Mouse (Mus musculus) embryo, embryonic 11 days (tissue): Measurements from ENCODE around the gene Mov10l1.
A peak's percentile ranks its signal among the peaks of the same experiment; 100 is the strongest.

ENCODE experiments used
- DNase-seq: peaks from one replicate; pipeline ENCODE4 v3.0.0-alpha.2; 2015

Mov10l1 gene

GRCm38 (mm10) chr15:89020085-89020484 lies 37.4 kb downstream of the Mov10l1 start:
- no peak for DNase-seq

- DNase-seq, result no peak
Observed at GRCm38 (mm10) chr15:89020492-89020891, 37.8 kb downstream of the Mov10l1 start.

DNA sequence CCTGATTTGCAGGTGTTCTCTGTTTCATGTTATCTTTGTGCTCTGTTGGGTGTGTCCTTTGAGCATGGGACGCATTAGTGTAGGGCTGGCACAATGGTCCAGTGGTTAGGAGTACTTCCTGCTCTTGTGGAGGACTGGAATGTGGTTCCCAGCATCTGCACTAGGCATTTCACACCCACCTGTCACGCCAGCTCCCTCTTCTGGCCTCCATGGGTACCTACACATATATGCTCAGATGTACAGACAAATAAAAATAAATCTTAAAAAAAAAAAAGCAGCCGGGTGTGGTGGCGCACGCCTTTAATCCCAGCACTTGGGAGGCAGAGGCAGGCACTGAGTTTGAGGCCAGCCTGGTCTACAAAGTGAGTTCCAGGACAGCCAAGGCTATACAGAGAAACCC lies 61.7 kb downstream of the Mov10l1 start:
- no peak for DNase-seq

DNA sequence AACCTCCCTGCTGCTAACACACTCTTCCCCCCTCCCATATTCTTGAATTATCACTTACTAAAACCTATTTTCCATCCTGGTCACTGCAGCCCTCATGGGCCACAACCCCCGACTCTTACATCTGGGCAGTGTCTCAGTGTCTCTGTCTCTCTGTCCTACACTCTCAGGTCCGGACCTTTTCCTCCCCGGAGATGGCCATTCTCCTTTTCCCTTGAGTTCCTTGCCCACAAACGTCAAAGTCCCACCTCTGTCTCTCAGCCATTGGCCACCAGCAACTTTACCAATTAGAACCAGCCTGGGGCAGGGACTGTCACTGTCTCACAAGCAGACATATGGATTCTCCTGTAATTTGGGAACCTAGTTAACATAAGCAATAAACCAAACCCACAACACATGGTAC lies 63.6 kb downstream of the Mov10l1 start:
- DNase-seq, result no peak

DNA sequence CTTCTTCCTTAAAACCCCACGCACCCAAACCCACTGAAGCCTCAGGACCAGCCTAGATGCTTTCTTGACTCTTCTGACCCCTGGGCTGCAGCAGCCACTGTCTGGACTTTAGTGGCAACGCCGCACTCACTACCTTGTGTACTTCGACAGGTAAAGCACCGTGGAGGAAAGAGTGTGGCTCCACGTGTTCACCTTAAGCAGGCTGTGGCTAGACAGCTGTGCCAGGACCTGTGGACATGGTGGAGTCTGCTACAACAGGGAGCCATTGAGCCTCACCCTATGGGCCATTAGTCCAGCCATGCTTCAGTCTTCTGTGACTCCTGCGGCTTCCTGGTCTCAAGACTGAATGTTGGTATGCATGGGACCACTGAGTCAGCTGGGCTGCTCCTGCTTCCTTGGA lies 72.0 kb downstream of the Mov10l1 start:
- no peak for DNase-seq

DNA sequence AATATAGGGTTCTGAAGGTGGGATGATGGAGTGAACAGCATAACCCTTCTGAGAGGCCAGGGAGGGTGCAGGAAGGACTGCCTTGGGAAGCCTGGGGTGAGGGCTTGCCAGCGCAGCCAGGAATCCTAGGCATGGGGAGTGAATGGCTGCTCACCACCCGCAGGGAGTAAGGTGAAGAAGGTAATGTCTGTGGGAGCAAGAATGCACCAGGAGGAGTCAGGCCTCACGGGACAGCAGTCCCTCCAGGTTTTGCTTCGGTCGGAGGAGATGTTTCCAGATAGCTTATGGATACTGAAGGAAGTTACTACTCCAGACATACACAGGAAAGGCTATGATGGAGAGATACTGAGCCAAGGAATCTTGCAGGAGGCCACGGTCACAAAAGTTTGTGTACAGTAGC lies 76.0 kb downstream of the Mov10l1 start:
- no peak for DNase-seq

DNA sequence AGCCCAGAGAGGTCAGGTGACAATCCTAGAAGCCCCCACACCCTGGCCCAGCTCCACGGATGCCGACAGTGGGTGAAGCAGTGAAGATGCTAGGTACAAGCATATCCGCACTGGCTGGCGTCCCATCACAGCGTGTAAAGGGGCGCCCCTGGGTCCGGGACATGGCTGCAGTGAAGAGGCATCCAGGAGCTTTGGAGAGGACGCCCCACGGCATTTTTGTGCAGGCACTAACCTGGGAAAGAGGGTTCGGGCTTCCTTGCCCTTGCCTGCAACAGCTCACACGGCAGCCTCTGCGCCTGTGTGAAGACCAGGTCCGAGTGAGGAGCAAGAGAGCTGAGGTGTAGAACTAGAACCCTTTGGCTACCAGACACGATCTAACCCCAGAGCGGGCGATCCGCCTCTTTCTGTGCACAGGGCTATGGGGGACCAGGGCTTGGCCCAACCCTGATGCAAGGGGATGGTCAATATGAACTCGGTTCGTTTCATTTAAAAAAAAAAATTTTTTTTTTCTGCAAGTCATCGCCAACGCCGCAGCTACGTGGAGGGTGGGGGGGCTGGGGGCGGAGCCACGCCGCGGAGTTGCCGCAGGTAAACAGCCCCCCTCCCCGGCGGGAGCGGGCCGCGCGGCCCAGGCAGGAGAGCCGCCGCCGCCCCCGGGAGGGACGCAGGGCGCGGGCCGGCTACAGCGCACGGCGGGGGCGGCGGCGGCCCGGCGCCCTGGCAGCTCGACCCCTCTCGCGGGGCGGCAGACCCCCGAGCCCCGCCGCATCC lies 76.6 kb downstream of the Mov10l1 start, which contains the start of gene Panx2:
Gene Panx2 (plus strand): TSS at position 574 of the 771 bp plus-strand sequence.
- DNase-seq, result peak; percentile 54

DNA sequence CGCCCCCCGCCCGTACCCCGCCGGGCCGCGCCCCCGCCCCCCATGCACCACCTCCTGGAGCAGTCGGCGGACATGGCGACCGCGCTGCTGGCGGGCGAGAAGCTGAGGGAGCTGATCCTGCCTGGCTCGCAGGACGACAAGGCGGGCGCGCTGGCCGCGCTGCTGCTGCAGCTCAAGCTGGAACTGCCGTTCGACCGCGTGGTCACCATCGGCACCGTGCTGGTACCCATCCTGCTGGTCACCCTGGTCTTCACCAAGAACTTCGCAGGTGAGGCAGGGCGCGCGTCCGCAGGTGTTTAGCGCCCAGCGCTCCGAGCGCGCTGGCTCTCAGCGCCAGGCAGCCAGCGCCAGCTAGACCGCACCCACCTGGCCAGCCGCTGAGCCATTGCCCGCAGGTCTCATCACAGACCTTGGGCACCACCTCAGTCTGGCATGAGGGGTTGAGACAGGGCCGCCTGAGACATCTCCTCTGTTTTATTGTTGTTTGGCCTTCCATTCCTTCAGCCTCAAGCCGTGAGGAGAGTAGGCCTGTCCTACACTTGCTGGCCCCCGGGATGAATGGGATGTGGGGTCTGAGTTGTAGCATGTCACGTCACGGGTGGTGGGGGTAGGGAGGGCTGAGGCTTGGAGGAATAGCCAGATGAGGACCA lies 77.4 kb downstream of the Mov10l1 start:
- peak; percentile 73 for DNase-seq

- no peak for DNase-seq
Observed at GRCm38 (mm10) chr15:89060811-89061460, 78.2 kb downstream of the Mov10l1 start.

- DNase-seq, result no peak
Observed at GRCm38 (mm10) chr15:89061761-89062517, 79.2 kb downstream of the Mov10l1 start.

DNA sequence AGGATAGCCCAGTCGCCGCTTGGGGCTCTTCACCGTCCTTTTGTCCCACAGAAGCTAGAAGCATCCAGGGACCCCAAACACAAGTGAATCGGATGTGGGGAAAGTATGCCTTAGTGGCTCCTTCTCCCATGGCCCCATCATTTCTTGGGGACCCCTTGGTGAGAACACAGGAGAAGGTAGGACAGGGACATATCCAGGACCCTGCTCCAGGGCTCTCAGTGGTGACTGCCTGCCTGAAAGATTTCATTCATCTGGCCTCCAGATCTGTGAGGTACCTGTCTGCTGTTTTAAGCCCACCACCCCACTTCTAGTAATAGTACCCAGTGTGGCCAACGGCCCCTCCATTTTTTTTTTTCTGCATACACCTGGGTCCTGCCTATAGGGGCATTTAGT lies 79.8 kb downstream of the Mov10l1 start:
- DNase-seq, result no peak

DNA sequence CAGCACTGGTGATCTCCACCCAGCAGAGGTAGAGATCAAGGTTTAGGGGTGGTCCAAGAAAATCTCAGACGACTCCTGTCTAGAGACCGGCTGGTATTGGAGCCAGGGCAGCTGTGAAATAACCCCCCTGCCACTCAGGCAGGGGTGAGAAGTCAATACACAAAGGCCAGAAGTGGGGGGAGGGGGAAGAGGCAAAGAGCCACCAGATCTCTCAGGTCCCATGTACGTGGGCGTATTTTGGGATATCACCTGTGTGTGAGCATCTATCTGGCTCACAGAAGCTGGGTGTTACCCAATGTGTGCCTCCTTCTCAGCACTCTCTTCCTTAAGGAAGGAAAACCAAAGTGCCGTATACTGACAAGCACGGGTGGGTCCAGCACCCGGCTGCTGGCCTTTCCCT lies 80.3 kb downstream of the Mov10l1 start:
- no peak for DNase-seq

GRCm38 (mm10) chr15:89063536-89063935 lies 80.8 kb downstream of the Mov10l1 start:
- DNase-seq, result no peak

GRCm38 (mm10) chr15:89064891-89065290 lies 82.2 kb downstream of the Mov10l1 start:
- no peak for DNase-seq

GRCm38 (mm10) chr15:89067609-89068008 lies 84.9 kb downstream of the Mov10l1 start:
- no peak for DNase-seq

DNA sequence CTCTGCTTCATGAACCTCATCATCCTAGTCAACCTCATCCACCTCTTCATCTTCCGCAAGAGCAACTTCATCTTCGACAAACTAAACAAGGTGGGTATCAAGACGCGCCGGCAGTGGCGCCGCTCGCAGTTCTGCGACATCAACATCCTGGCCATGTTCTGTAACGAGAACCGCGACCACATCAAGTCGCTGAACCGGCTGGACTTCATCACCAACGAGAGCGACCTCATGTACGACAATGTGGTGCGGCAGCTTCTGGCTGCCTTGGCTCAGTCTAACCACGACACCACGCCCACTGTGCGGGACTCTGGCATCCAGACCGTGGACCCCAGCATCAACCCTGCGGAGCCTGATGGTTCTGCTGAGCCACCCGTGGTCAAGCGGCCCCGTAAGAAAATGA lies 85.5 kb downstream of the Mov10l1 start:
- DNase-seq, result no peak

DNA sequence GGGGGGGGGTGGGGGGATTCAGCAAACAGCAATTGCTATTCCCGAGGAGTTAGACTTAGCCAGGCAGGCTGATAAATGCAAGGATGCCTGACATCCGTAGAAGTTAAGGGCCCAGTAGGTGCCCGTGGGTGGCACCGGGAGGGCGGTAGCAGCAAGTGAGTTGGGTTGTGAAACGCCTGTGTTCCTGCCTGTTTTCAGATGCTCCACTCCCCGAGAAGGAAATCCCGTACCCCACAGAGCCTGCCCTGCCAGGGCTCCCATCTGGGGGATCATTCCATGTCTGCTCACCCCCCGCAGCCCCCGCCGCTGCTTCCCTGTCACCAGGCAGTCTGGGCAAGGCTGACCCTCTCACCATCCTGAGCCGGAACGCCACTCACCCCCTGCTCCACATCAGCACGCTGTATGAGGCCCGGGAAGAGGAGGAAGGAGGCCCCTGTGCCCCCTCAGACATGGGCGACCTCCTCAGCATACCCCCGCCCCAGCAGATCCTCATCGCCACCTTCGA lies 86.7 kb downstream of the Mov10l1 start:
- DNase-seq, result no peak

DNA sequence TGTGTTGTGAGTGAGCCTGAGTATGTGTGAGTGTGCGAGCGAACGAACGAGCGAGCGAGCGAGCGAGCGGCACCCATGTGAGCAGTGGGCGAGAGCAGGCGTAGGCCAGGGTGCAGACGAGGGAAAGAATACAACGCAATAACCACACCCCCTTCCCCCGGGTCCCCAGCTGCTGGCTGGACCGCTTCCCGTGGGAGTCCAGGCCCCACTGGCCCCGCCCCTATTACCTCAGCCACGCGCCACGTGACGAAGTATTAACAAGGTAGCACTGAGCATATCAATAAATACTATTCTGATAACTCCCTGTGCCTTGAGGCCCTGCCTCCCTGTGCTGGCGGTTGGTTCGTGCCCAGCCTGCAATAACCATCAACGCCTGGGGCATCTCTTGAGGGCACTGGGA lies 87.9 kb downstream of the Mov10l1 start:
- DNase-seq, result no peak

DNA sequence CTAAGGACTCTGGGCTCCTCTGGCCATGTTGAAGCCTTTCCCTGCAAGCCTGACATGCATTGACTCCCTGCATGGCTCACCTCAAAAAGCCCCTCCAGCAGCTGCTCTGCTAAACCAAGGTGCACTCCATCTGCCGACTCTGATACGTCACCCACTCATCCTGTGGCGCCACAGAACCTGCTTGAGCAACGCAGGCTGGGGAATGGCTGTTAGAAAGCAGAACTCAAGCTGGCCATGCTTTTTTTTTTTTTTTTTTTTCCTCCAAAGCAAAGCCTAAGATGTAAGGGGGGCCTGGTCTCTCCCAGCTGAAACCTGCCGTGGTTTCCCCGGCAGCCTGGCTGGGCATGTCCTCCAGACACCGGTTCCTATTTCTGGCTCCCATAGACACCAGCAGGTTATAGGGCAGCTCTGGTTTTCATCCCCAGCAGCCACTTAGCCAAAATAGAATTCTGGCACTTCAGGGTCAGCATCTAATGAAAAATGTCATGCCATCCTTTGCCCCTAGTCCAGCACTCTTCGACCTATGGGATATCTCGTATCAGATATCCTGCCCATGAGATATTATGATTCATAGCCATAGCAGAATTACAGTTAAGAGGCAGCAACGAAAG lies 91.4 kb downstream of the Mov10l1 start:
- DNase-seq, result no peak

DNA sequence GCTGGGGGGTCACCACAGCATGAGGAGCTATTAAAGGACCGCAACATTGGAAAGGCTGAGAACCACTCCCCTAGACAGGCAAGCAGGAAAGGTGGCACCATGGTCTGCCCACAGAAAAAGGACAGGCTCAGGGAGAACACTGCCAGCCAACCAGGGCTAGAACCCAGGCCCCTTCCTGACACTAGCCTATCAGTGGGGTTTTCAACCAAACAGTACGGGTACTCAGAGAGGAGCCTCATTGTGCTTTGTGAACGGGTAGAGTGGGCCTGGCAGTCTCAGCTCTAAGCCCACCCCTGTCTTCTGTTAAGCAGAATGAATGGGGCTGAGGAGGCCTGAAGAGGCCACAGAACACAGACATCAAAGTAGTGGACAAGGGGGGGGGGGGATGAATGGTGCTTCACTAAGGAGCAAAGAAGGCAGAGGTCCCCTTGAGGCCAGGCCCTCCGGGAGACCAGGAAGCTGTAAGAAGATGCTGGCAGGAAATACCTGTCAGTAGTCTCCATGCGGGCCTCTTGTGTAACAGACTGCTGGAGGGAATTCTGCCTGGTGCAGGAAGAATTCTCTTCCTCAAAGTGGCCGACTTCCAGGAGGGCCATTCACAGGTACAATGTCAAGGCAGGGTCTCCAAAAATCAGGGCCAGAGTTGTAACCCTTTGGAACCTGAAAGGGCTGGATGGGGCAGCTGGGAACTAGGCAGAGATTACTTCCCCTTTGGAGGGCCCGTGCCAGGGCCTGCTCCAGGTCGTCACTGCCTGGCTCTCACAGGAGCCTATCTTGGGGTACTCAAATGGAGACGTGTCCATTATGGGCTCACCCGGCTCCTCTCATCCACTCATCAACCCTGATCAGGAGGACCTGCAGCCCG lies 92.1 kb downstream of the Mov10l1 start, which contains the start of gene Trabd:
Gene Trabd (plus strand): TSS at position 512 of the 865 bp plus-strand sequence.
- peak; percentile 34 for DNase-seq

GRCm38 (mm10) chr15:89075478-89076147 lies 92.9 kb downstream of the Mov10l1 start:
- peak; percentile 97 for DNase-seq
